Mouse (Mus musculus) left cerebral cortex, postnatal 14 days (tissue): ENCODE measurements around the gene Ccn6. TPM values are rescaled to one million over a fixed set of nuclear protein-coding genes. Genes with fewer than 3 reads are reported as not detected.
A peak's percentile ranks its signal among the peaks of the same experiment; 100 is the strongest.

Experiments
- DNase-seq, 2 experiments: peaks; one replicate each; pipeline ENCODE4 v3.0.0; 2021 to 2022; ENCODE audit warnings: low spot score in 2 of 2, mixed read lengths in 1 of 2
- intact Hi-C: fragments of 180-260 bp; cut with DNase I; formaldehyde crosslinking; loops from one replicate; pipeline ENCODE4 v1.15.1; 2025
- total RNA-seq, 2 experiments: library from RNA; stranded (reverse); gene quantifications; 2 replicates each; pipeline ENCODE4 v1.2.3; 2021

Gene Ccn6
- total RNA-seq, 2 experiments from 2014 or later, result 0.23 to 0.57 TPM

DNA sequence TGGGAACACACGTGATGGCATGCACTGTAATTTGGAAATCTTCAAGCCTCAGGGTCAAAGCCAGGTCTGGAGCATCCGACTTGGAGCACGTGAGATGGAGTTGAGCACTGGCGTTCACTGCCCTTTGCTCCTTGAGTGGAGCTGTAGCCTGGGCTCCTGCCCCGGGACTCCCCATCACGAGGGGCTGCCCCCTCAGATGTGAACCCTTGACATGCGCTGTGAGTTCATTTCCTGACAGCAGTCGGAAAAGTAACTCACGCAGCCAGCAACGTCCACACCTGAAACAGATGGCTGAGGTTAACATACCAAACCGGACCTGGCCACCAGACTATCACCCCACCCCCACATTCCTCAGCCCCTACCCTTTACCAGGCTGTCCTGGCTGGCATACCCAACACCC lies 4.0 kb upstream of the Ccn6 start:
- no peak for DNase-seq
- intact Hi-C loops, result no loop called here

GRCm38 (mm10) chr10:39165632-39166115 lies 2.1 kb upstream of the Ccn6 start:
- intact Hi-C loops, result no loop called here

GRCm38 (mm10) chr10:39162666-39163484 lies 719 bp downstream of the Ccn6 start:
- intact Hi-C loops, result no loop called here
- DNase-seq, result no peak

More at GRCm38 (mm10) chr10:39165632-39166115, 2.1 kb upstream of the Ccn6 start:
- peak; percentile 68 to 82 for DNase-seq

GRCm38 (mm10) chr10:39161406-39161805 lies 2.2 kb downstream of the Ccn6 start:
- intact Hi-C loops, result no loop called here
- DNase-seq, result no peak

- intact Hi-C loops, result no loop called here
- DNase-seq, result no peak
Observed at GRCm38 (mm10) chr10:39158306-39158705, 5.3 kb downstream of the Ccn6 start.

DNA sequence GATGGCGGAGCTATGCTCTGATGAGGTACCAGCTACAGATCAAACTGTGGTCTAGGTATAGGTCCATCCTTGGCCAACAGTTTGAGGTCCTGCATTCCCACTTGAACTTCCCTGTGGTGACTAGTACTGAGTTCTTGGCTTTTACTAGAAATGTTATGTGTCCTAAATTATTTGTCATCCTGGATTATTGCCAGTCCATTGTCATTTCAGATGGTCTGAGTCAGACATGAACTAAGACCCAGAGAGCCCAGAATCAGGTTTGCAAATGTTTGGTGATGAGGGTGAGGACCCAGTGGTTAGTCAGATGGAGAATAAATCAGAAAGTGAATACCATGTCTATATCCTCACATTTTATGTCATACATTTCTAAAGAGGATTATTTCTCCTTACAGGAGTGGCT lies 6.3 kb downstream of the Ccn6 start:
- intact Hi-C loops, result no loop called here
- DNase-seq, result no peak

DNA sequence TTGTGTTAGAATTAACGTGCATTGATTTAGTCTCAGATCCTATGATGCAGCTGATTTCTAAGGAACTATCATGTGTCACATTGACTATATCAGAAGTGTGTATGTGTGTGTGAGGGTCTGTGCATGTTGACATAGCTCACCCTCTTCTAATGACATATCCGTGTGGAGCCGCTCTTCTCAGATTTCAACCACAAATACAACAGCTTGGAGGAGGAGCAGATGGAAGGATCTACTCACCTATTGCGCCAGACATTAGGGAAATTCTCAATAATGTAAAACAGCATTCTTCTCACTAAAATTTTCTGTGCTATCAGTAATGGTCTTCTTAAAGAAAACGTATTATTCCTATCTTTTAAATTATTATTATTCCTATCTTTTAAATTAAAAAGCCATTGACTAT lies 6.9 kb downstream of the Ccn6 start:
- no peak for DNase-seq
- intact Hi-C loops, result no loop called here

DNA sequence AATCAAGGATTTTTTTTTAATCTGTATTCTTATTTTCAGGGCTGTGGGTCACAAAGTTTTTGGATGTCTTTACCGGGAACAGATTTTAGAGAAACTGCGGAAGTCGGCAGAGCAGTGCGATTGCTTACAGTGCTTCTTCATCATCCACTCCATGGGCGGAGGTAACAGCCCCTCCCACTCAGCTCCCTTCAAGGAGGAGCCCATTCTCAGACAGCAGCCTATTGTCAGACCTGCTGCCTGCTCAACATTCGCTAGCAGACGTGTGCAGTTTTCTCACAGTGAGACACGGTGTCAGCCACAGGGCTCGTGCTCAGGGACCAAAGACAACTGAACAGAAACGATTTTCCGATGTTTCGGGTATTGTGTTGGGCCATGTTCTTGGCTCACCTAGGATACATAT lies 21.4 kb downstream of the Ccn6 start:
- no peak for DNase-seq
- intact Hi-C loops, result no loop called here

DNA sequence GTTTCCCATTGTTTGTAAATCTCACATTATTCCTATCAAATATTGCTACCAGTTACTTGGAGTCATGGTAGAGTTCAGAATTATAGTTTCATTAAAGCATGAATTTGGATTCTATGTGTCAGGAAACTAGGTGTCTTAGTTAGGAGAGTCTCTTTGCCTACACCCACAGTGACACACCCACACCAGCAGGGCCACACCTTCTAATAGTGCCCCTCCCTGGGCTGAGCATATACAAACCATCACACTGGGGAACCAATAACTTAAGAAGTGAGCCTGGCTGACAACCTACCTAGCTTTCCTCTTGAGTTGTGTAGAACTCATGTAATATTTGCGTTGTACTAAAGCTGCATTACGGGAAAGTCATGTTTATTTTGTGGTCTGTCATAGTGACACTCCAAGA lies 22.2 kb downstream of the Ccn6 start:
- DNase-seq, result no peak
- intact Hi-C loops, result no loop called here

DNA sequence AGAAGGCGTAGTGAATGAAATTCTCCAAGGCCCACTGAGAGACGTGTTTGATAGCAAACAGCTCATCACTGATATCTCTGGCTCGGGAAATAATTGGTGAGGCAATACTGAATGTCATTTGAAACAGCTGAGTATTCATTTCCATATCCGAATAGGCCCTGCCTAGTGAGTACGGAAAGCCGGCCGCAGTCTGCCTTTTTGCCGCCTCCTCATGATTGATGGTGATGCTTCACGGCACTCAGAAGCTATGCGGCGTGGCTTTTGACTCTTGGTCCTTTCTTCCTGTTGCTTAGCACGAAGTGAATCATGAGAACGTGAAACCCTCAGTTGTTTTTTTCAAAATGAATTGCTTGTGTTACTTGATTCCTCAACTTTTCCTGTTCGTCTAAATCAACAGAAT lies 22.8 kb downstream of the Ccn6 start:
- intact Hi-C loops, result no loop called here
- no peak for DNase-seq

- intact Hi-C loops, result no loop called here
Observed at GRCm38 (mm10) chr10:39138761-39139160, 24.8 kb downstream of the Ccn6 start.

DNA sequence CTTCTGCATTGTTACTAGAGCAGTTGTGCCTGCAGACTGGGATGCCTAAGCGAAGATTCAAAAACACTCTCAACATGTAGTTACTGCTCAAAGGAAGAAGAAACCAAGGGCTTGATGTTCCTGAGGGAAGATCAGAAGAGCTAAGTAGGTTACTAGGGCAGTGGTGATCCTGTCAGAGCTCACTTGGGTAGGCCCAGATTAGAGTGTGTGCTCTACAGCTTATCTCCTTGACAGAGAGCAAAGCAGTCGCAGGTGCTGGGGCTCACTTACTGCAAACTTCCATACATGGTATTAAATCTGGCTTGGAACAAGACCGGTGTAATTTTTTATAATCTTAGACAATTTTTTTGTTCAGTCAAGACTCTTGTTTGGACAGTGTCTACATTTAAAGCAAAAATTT lies 25.8 kb downstream of the Ccn6 start:
- DNase-seq, result no peak
- intact Hi-C loops, result no loop called here

More at GRCm38 (mm10) chr10:39138761-39139160, 24.8 kb downstream of the Ccn6 start:
- no peak for DNase-seq

GRCm38 (mm10) chr10:39133462-39134310 lies 29.9 kb downstream of the Ccn6 start, which contains the start of the genes Fam229b and Tube1:
TSS of gene Fam229b (minus strand) at chr10:39133914.
TSS of gene Tube1 (plus strand) at chr10:39133976.
- intact Hi-C loops, result no loop called here
- DNase-seq, result peak; percentile 95 to 97

DNA sequence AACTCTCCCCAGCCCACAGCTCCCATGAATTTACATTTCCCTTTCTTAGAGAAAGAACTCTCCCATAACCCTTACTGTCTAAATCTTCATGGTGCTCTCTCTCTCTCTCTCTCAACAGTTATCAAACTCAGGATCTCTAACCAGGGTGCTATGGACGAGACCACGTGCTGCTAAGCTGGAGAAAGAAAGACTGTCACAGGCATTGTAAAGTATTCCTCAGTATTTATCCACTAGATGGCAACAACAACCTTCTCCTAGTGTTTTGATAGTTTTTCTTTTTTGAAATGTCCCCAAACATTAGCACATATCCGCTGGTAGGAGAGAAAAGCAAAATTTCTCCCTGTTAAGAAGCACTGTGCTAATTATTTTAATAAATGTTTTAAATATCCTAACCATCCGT lies 42.2 kb downstream of the Ccn6 start:
- DNase-seq, result peak in 1 of 2 experiments; percentile 21
- intact Hi-C loops, result no loop called here

- DNase-seq, result no peak
- intact Hi-C loops, result no loop called here
Observed at GRCm38 (mm10) chr10:39109489-39109874, 54.1 kb downstream of the Ccn6 start.

- DNase-seq, result no peak
- intact Hi-C loops, result no loop called here
Observed at GRCm38 (mm10) chr10:39108837-39109488, 54.6 kb downstream of the Ccn6 start.

DNA sequence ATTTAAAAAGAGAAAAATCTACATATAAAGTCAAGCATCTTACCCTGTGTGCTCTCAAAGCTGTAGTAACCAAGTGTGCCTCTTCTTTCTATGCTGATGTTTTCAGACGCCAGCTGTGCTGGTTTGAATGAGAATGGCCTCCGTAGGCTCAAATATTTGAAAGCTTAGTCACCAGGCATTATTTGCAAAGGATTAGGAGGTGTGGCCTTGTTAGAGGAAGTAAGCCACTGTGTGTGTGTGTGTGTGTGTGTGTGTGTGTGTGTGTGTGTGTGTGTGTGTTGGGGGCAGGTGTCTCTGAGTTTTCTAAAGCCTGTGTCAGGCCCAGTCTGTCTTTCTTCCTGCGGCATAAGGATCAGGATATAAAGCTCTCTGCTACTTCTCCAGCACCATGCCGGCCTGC lies 56.7 kb downstream of the Ccn6 start:
- intact Hi-C loops, result no loop called here
- no peak for DNase-seq

GRCm38 (mm10) chr10:39106413-39106812 lies 57.2 kb downstream of the Ccn6 start:
- DNase-seq, result no peak

GRCm38 (mm10) chr10:39104803-39105449 lies 58.7 kb downstream of the Ccn6 start:
- intact Hi-C loops, result no loop called here
- DNase-seq, result no peak

More at GRCm38 (mm10) chr10:39106413-39106812, 57.2 kb downstream of the Ccn6 start:
- intact Hi-C loops, result no loop called here
